Mouse (Mus musculus) embryonic facial prominence, embryonic 12.5 days (tissue): ENCODE measurements around the gene Tbc1d23. TPM values are rescaled to one million over a fixed set of nuclear protein-coding genes. Genes with fewer than 3 reads are reported as not detected.
"Not testable (repeated sequence)": the region's sequence is repeated elsewhere in the genome, so short reads cannot be mapped to it uniquely, and the experiment has no call there.

Source experiments
- ATAC-seq: fragments of 200-750 bp; cut with Nextera tagmentation; 2 replicates; pipeline ENCODE4 v1.8.0; 2017; ENCODE audit not compliant: insufficient number of reproducible peaks, insufficient read depth, low FRiP score, low TSS enrichment
- H3K27ac ChIP-seq: fragments of 300-500 bp; sonication (generic); 2 replicates; pipeline ENCODE4 v1.5.1; 2016; ENCODE audit warnings: mild to moderate bottlenecking
- H3K27me3 ChIP-seq: fragments of 300-500 bp; sonication (generic); 2 replicates; pipeline ENCODE4 v1.6.1; 2016; ENCODE audit warnings: mild to moderate bottlenecking, moderate library complexity
- H3K36me3 ChIP-seq: fragments of 300-500 bp; sonication (generic); 2 replicates; pipeline ENCODE4 v1.6.1; 2016; ENCODE audit warnings: mild to moderate bottlenecking
- H3K4me1 ChIP-seq: fragments of 300-500 bp; sonication (generic); 2 replicates; pipeline ENCODE4 v1.6.1; 2016
- H3K4me2 ChIP-seq: fragments of 300-500 bp; sonication (generic); replicated peaks from 2 replicates; pipeline ENCODE4 v1.6.1; 2016; ENCODE audit warnings: mild to moderate bottlenecking, moderate library complexity
- H3K4me3 ChIP-seq: fragments of 300-500 bp; sonication (generic); 2 replicates; pipeline ENCODE4 v1.5.1; 2016; ENCODE audit warnings: mild to moderate bottlenecking
- H3K9ac ChIP-seq: fragments of 300-500 bp; sonication (generic); 2 replicates; pipeline ENCODE4 v1.6.1; 2016; ENCODE audit warnings: mild to moderate bottlenecking, moderate library complexity
- H3K9me3 ChIP-seq: fragments of 300-500 bp; sonication (generic); 2 replicates; pipeline ENCODE4 v1.6.1; 2016; ENCODE audit warnings: mild to moderate bottlenecking, moderate library complexity
- WGBS: fragments of 180-500 bp; shearing (Covaris S2); methylation state at CpG from one replicate; pipeline ENCODE4 v1.1.7; 2016; 5-methylcytosine and 5-hydroxymethylcytosine counted together
- polyA plus RNA-seq: library from polyadenylated mRNA; unstranded; fragments of >200 nt; fragmentation: Nextera tagmentation; extraction: Ambion mirVana; gene quantifications from 2 replicates; pipeline ENCODE4 v1.2.1, GENCODE M21; 2016

The Tbc1d23 gene
- polyA plus RNA-seq, 1 experiment from 2014 or later, result 32.6 TPM

DNA sequence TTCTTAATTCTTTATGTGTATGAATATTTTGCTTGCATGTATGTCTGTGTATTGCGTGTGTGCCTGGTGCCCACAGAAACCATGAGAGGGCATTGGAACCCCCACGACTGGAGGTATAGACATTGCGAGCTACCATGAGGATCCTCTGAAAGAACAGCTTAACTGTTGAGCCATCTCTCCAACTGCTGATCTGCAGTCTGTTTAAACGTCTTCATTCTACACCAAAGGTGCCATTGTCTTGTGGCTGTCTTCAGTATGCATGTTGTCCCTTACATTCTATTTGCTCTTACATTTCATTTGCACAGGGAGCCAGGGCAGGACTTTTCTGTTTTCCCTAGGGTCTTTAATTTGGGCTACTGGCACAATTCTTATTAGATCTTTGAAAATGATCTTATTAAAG, 19.7 kb upstream of the Tbc1d23 start:
- no peak for ATAC-seq
- Histone ChIP-seq H3K4me3 (no peak overlapping the region), H3K27me3 (no peaks in the 10 kb centered on the region), H3K9me3 (no peaks in the 10 kb centered on the region), H3K27ac (no peak overlapping the region), H3K4me1 (0 out of 2 replicates have a peak, but pooled peaks cover 2% of the 10 kb centered on the region), H3K36me3 (no peaks in the 10 kb centered on the region), H3K4me2 (no peak overlapping the region), H3K9ac (no peak overlapping the region)
- WGBS, result 86% methylated on average over 4 of the region's 4 CpGs

DNA sequence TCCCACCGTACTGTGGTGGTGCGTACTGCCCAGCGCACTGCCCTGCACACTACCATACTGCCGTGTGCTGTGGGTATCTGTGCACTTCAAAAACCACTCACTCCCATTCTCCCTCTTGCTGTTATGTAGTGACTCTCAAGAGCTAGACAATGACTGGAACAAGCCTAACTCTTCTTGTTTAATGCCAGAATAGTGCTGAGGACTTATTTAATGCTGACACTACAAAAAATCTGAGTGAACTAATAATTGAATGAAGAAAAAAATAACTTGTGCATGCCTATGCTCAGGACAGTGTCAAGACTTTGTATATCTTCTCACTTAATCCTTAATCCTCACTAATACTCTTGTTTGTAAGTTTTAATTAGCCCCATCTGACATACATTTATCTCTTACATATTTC, 16.2 kb upstream of the Tbc1d23 start:
- Histone ChIP-seq H3K9ac (no peak overlapping the region), H3K9me3 (no peaks in the 10 kb centered on the region), H3K4me2 (no peak overlapping the region), H3K36me3 (no peaks in the 10 kb centered on the region), H3K4me3 (no peak overlapping the region), H3K27ac (no peak overlapping the region), H3K27me3 (no peaks in the 10 kb centered on the region), H3K4me1 (0 out of 2 replicates have a peak, but pooled peaks cover 2% of the 10 kb centered on the region)
- WGBS, result 96% methylated on average over 4 of the region's 4 CpGs
- no peak for ATAC-seq

DNA sequence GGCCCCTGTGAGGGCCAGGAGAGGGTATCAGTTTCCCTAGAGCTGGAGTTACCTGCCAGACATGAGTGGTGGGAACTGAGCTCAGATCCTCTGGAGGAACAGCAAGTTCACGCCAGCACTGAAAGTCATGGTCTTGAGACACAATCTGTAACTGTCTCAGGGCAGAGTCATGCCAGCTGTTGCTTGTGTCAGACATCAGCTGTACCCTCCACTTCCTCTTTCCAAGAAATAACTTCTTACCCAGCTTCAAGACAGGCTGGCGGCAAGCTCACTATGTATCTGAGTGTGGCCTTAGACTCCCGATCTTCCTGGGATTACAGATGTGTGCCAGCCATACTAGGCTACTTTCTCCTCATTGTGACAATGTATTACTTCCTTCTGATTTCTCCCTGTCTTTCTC, 15.3 kb upstream of the Tbc1d23 start:
- H3K4me1 ChIP-seq, result 0 out of 2 replicates have a peak, but pooled peaks cover 2% of the 10 kb centered on the region
- 90% methylated on average over 3 of the region's 3 CpGs for WGBS

DNA sequence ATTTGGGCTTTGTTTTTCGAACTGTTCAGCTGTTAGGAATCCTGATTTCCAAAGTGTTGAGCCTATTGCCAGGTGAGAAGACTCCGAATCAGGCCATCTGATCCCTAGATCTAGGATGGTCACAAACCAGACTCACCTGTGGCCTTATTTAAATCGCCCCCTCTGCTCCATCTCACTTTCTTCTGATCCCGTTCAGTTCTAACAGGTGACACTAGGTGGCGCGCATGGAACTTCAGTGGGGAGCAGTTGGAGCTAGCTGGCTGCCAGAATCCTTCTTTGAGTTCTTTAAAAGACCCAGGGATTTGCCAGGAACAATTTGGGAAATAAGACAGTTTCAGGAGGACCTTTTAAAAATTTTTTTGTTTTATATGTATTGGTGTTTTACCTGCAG, 12.5 kb upstream of the Tbc1d23 start:
- H3K27ac ChIP-seq, result 0 out of 2 replicates have a peak overlapping the region, but pooled peaks have one; percentile 25
- ATAC-seq, result no peak
- H3K4me2 ChIP-seq, result no peak overlapping the region
- H3K9me3 ChIP-seq, result no peaks in the 10 kb centered on the region
- WGBS, result 6% methylated on average over 6 of the region's 6 CpGs
- no peaks in the 10 kb centered on the region for H3K27me3 ChIP-seq
- 0 out of 2 replicates have a peak, but pooled peaks cover 2% of the 10 kb centered on the region for H3K4me1 ChIP-seq
- no peaks in the 10 kb centered on the region for H3K36me3 ChIP-seq
- H3K9ac ChIP-seq, result no peak overlapping the region
- no peak overlapping the region for H3K4me3 ChIP-seq

More for the DNA sequence above, 15.3 kb upstream of the Tbc1d23 start:
- H3K27ac ChIP-seq, result no peak overlapping the region
- H3K27me3 ChIP-seq, result no peaks in the 10 kb centered on the region
- H3K4me3 ChIP-seq, result no peak overlapping the region
- H3K4me2 ChIP-seq, result no peak overlapping the region
- no peak for ATAC-seq
- H3K9ac ChIP-seq, result no peak overlapping the region
- no peaks in the 10 kb centered on the region for H3K36me3 ChIP-seq
- no peaks in the 10 kb centered on the region for H3K9me3 ChIP-seq

- Histone ChIP-seq H3K27me3 (no peaks in the 10 kb centered on the region), H3K36me3 (no peaks in the 10 kb centered on the region), H3K4me3 (no peak overlapping the region), H3K9me3 (no peaks in the 10 kb centered on the region), H3K9ac (no peak overlapping the region), H3K4me2 (no peak overlapping the region), H3K4me1 (0 out of 2 replicates have a peak, but pooled peaks cover 2% of the 10 kb centered on the region), H3K27ac (peak overlapping the region; percentile 25; the same call in 1 of the 2 replicates)
- WGBS, result 23% methylated on average over 10 of the region's 10 CpGs
- ATAC-seq, result peak; percentile 47; the same call in 1 of the 2 replicates
Measured at GRCm38 (mm10) chr16:57243205-57243857, 12.0 kb upstream of the Tbc1d23 start.

DNA sequence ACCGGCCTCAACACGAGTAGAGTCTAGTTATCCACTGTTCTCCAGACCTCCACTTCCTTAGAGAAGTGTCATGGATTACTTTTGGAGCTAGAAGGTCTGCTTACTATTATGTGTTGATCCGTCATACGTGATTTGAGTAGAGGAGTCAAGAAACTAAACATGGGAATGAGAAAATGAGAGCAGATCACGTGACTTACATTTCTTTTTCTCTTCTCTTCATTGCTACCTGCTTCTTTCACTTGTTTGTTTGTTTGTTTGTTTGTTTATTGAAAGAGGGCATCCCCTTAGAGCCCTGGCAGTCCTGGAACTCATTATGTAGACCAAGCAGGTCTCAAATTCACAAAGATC, 11.5 kb upstream of the Tbc1d23 start:
- 0 out of 2 replicates have a peak, but pooled peaks cover 2% of the 10 kb centered on the region for H3K4me1 ChIP-seq
- H3K4me3 ChIP-seq, result no peak overlapping the region
- no peaks in the 10 kb centered on the region for H3K36me3 ChIP-seq
- ATAC-seq, result no peak
- no peak overlapping the region for H3K9ac ChIP-seq
- H3K9me3 ChIP-seq, result no peaks in the 10 kb centered on the region
- no peak overlapping the region; the same call in 1 of the 2 replicates for H3K27ac ChIP-seq
- H3K27me3 ChIP-seq, result no peaks in the 10 kb centered on the region
- 71% methylated on average over 5 of the region's 5 CpGs for WGBS
- no peak overlapping the region for H3K4me2 ChIP-seq

DNA sequence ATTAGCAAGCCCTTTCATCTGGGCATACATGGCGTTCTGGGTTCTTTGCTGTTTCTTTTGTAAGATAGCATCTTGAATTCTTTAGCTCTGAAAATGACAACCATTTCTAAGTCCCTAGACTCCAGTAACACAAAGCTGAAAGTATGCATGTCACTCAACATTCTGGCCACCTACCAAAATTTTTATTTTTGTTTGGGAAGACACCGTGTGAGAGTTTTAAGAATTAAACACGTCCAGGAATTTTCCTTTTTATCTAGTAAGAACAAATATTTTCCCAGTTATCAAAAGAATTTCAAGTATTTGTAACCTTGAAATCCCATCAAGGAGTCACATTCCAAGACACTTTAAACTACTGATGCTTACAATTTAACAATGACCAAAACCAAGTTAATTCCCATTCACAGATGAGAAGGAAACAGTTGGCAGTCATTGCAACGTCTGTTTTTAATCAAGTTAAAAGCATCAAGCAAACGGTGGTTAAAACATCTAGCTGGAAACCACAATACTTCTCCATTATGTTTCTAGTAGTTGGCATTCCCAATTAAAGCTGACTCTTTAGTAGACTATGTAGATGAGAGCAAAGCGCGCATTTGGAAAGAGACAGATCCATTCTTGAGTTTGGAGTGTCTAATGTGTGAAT, 4.7 kb upstream of the Tbc1d23 start:
- Histone ChIP-seq H3K9me3 (no peaks in the 10 kb centered on the region), H3K4me2 (no peak overlapping the region), H3K4me1 (no peaks in the 10 kb centered on the region), H3K9ac (no peak overlapping the region), H3K36me3 (no peaks in the 10 kb centered on the region), H3K4me3 (no peak overlapping the region), H3K27ac (no peak overlapping the region), H3K27me3 (no peaks in the 10 kb centered on the region)
- 37% methylated on average over 7 of the region's 7 CpGs for WGBS
- ATAC-seq, result no peak

GRCm38 (mm10) chr16:57231937-57232310, 620 bp upstream of the Tbc1d23 start:
- not testable (repeated sequence) for H3K27me3 ChIP-seq, ATAC-seq, H3K27ac ChIP-seq, H3K36me3 ChIP-seq, H3K4me1 ChIP-seq, H3K9me3 ChIP-seq, H3K9ac ChIP-seq
- Histone ChIP-seq H3K4me3 (peak overlapping the region; percentile 90), H3K4me2 (peak overlapping the region; percentile 64)
- WGBS, result 72% methylated on average over 5 of the region's 5 CpGs

GRCm38 (mm10) chr16:57226444-57226843, 4.9 kb downstream of the Tbc1d23 start:
- Histone ChIP-seq H3K36me3 (no peaks in the 10 kb centered on the region), H3K4me3 (no peak overlapping the region), H3K4me2 (no peak overlapping the region), H3K27me3 (no peaks in the 10 kb centered on the region), H3K9ac (no peak overlapping the region), H3K9me3 (no peaks in the 10 kb centered on the region), H3K4me1 (peaks cover 7% of the 10 kb centered on the region), H3K27ac (no peak overlapping the region)
- 91% methylated on average over 5 of the region's 5 CpGs for WGBS
- no peak for ATAC-seq

GRCm38 (mm10) chr16:57220361-57220760, 10.9 kb downstream of the Tbc1d23 start:
- no peak overlapping the region for H3K4me2 ChIP-seq
- peaks cover 7% of the 10 kb centered on the region; the same call in 1 of the 2 replicates for H3K36me3 ChIP-seq
- H3K27ac ChIP-seq, result no peak overlapping the region
- WGBS, result 95% methylated on average over 6 of the region's 6 CpGs
- H3K4me1 ChIP-seq, result no peaks in the 10 kb centered on the region
- H3K9ac ChIP-seq, result no peak overlapping the region
- no peak for ATAC-seq
- H3K27me3 ChIP-seq, result no peaks in the 10 kb centered on the region
- H3K4me3 ChIP-seq, result no peak overlapping the region
- no peaks in the 10 kb centered on the region for H3K9me3 ChIP-seq

DNA sequence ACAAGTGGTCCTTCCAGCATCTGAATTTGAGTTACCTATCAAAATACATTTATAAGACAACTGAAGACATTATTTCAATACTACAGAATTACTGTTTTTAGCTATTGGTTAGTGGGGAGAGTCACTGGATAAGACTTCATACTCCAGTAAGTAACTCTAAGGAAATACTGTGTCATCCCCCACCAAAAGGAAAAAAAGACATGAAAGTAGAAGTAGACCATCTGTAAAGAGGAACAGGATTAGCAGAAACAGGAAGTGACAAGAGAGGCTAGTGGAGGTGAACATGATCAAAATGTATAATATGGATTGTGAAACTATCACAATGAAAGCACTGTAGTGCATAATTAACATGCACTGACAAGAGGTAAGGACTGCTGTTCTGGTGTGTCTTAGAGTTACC, 15.3 kb downstream of the Tbc1d23 start:
- no peaks in the 10 kb centered on the region for H3K27me3 ChIP-seq
- H3K36me3 ChIP-seq, result peaks cover 19% of the 10 kb centered on the region
- no peaks in the 10 kb centered on the region for H3K4me1 ChIP-seq
- ATAC-seq, result no peak
- no peak overlapping the region for H3K27ac ChIP-seq
- H3K9ac ChIP-seq, result no peak overlapping the region
- H3K4me2 ChIP-seq, result no peak overlapping the region
- H3K9me3 ChIP-seq, result no peaks in the 10 kb centered on the region
- no peak overlapping the region for H3K4me3 ChIP-seq

DNA sequence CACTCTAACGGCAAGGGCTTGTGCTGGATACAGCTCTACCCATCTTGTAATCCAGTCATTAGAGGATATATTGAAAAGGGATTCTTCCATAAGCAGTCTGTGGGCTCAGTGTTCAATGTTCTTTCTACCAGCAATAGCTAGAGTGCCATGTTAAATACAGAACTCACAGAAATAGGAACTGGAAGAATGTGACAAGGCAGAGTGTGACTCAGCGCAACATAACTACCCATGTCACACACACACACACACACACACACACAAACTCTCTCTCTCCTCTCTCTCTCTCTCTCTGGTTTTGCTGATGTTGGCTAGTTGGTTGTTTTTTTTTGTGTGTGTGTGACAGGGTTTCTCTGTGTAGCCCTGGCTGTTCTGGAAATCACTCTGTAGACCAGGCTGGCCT, 20.3 kb downstream of the Tbc1d23 start:
- H3K36me3 ChIP-seq, result peaks cover 28% of the 10 kb centered on the region
- H3K4me1 ChIP-seq, result no peaks in the 10 kb centered on the region
- no peak overlapping the region for H3K4me3 ChIP-seq
- H3K9me3 ChIP-seq, result no peaks in the 10 kb centered on the region
- no peak for ATAC-seq
- 88% methylated on average over 2 of the region's 2 CpGs for WGBS
- H3K4me2 ChIP-seq, result no peak overlapping the region
- H3K27ac ChIP-seq, result no peak overlapping the region
- no peak overlapping the region for H3K9ac ChIP-seq
- H3K27me3 ChIP-seq, result no peaks in the 10 kb centered on the region
